Mouse (Mus musculus) heart, adult 18-20 months (tissue): Measurements from ENCODE around the gene Kcnk13. TPM values are rescaled to one million over a fixed set of nuclear protein-coding genes. Genes with fewer than 3 reads are reported as not detected.

ENCODE experiments used
- DNase-seq, 2 experiments: peaks; one replicate each; pipeline ENCODE4 v3.0.0; 2021 to 2022; ENCODE audit warnings: mixed read lengths in 1 of 2
- long read RNA-seq, 2 experiments: library from polyadenylated mRNA; stranded (forward); transcript quantifications; one replicate each; pipeline ENCODE4 v2.0.0; 2021
- total RNA-seq, 2 experiments: library from RNA; stranded (reverse); gene quantifications; 2 replicates each; pipeline ENCODE4 v1.2.3; 2021

The Kcnk13 gene
- total RNA-seq = under 1 TPM; 0.46 to 0.47 TPM
- long read RNA-seq, experiment 1, partial matches to known transcripts = 1 of 1 reads
- long read RNA-seq, experiment 1, other reads (novel, unspliced or antisense) = 0 of 1 reads
- long read RNA-seq, experiment 2, partial matches to known transcripts = 1 of 1 reads
- long read RNA-seq, experiment 2, other reads (novel, unspliced or antisense) = 0 of 1 reads

DNA sequence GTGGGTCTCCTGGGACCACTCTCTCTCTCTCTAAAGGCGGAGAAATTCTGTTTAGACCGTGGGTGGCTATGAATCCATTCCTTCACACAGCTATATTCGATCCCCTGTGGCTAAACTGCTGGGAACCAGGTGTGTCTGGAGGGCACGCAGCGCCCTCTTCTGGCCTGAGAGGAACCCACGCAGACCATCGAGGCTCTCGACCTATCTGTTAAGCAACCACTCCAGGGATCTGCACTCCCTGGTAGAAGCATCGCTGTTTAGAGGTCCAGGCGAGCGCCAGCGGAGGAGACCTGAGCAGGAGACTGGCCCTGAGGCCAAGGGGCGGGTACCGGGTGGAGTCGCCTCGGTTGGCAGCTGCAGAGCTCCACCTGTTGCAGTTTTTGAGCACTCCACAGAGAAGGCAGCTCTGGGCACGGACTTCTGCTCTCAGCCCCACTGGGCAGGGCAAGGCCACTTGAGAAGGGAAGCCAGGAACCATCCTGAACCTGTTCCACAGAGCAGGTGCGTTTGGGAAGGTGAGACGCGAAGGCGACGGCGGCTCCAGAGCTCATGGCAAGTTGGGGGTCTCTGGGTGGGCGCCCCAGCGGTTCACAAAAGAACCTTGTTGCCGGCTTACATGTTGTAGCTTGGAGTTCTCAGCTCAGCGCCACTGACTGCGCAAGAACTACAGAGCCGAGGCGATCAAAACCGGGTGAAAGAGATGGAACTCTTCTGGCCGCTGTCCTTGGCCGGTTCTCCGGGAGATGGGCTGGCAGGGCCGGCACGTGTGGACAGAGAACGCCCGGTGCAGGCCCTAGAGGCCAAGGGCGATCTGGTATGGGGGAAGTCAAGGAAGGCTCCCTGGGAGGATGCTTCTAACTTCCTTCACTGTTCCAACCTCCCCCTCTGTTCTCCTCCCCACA is at the start of gene Kcnk13:
Gene Kcnk13 (plus strand): TSS at position 199 of the 902 bp plus-strand sequence.
- DNase-seq = peak; percentile 55 to 75

DNA sequence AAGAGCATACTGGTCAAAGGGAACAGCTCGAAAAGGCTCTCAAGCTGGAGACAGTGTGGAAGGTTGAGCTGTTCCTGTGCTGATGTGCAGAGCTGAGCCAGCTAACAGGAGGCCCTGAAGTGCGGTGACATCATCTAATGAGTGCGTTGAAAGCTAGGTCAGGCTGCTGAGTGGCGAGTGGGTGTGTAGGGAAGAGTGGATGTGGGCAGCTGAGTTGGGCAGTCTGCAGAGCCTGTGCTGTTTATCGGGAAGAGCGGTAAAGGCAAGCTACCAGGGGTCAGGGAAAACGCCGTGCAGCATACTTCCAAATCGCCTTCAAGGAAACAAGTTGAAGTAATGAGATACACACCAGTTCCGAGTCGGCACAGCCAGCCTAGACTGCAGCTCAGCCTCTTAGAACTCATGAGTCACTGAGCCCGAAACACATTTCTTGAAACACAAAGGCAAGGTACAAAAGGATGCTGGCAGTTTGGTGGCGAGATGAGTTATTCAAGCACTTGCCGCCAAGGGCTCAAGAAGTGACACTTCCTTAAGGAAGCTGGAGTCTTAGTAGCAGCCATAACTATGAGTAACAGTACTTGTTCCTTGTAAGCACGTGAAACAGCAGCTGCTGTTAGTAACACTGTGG is 46.4 kb upstream of the Kcnk13 start:
- no peak for DNase-seq

DNA sequence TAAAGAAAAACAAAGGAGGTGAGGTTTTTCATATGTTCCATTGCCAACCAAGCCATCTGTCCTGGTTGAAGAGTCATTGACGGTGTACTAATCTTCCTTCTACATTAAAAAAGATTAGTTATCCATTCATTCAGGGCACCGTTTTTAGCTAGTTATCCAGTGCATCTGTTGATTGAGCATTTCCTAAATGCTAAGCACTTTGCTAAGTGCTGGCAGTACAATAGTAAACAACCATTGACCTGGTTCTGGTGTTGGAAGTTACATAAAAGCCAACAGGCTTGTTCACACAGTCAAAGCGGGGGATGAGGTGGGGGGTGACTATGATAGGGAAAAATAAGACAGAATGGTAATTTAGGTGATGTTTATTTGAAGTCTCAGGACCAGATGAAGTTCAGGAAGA is 44.7 kb upstream of the Kcnk13 start:
- no peak for DNase-seq

DNA sequence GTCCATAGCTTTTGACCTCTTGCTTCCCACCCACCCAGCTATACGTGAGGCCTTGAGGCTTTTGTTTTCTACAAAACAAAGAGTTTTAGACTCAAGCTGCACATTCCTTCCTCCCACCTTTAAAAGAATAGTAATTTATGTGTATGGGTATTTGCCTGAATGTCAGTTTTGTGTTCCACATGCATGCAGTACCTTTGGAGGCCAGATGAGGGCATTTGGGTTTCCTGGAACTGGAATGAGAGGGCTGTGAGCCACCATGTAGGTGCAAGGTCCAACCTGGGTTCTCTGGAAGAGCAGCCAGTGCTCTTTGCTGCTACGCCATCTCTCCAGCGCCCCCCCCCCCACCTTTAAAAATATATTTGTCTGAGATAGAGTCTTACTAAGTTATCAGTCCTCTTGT is 43.3 kb upstream of the Kcnk13 start:
- DNase-seq = no peak

DNA sequence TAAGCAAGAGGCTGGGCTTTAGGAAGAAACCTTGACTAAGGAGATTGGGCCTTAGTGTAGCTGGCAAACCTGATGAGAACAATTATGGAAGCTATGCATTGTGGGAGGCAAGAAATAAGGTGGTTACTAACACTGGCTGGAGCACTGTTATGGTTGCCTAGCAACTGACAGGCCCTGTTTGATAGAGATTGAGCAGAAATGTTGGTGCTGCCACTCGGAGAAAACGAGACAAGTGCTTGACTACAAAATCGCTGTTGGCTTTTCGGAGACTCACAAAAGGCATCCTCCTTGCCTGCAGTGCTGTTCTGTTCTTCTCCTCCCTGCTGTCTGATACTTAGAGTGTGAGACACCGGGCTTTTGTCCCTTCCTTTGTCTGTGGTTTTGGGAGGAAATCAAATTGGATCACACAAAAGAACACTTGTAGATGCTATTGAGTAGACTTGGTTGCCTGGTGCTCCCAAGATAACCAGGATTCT is 41.1 kb upstream of the Kcnk13 start:
- no peak for DNase-seq

DNA sequence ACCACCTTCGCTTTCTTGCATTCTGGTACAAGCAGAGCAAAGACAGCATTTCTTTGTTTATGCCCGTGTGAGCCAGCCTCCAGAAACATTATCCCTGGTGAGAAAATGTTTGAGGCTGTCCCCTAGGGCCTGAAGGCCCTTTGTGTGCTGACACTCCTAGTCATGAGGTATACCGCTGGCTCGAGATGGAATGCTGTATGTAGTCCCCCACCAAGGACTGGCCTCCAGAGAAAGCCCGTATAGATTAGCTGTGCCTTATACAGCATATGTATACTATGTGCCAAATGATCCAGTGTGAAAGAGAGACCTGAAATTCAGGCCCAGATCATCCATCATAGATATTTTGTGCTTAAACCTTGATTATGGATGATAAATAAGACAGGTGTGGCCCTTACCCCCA is 40.6 kb upstream of the Kcnk13 start:
- DNase-seq = no peak

DNA sequence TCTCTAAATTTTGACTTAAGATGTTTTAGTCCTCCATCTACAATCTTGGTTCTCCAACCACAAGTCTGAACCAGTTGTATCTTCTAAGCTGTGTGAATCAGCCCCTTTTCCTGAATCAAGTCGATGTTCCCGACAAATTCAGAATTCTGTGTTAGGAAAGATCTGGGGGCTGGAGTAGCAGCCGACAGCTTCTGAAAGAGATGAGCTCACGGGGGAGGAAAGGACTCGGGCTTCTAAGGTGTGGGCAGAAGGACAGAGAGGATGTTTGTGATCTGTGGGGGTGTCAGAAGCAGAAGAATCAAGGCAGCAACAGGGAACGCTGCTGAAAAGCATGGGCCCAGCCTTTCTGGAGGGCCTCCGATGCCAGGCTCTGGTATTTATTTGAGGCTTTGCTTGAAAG is 36.0 kb upstream of the Kcnk13 start:
- DNase-seq = no peak

DNA sequence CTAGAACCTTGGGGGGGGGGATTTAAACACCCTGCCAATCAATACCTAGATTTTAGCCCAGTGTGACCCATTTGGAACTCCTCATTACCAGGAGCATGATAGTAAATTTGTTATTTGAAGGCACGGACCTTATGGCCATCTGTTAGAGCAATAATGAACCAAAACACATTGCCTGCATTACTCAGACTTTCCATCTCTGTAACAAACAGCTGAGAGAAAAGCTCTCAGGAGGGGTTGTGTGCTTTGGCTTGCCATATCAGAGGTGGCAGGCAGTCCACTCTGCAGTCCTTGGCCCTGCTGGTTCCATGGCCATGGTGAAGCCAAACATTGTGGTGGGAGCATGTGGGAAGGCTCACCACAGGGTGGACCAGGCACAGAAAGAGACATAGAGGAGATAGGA is 35.1 kb upstream of the Kcnk13 start:
- no peak for DNase-seq

DNA sequence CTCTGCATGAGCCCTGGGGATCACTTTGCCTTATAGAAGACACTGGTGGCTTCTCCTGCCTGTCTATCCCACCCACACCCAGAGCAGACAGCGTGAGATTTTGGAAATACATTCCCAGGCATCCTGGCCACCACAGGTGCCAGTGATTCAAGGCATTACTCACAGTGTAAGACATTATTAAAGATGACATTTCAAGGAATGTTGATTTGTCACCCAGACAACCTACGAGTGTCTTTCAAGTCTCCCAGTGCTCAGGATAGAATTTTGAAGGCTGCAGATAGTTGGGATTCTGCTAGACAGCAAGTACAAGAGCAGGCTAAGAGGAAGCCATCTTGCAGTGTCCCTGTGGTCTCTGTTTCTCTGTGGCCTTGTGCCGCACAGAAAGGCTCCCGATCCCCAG is 32.1 kb upstream of the Kcnk13 start:
- no peak for DNase-seq

DNA sequence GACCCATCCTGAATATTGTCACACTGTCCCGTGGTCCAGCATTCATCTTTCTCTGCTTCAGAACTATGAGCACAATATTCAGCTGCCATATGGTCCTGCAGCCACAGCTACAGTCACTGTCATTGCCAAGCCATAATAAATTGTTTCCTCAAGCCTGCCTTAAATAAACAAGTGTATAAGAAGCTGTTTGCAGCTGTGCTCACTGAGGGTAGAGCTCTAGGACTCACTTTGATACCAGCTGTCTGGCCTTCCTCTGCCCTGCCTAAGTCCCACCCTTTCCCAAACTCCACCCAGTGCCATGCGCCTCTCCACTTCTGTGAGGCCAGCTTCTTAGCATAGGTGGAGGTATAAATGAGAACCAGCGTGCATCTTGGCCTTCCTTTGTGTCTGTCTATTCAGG is 30.7 kb upstream of the Kcnk13 start:
- no peak for DNase-seq

DNA sequence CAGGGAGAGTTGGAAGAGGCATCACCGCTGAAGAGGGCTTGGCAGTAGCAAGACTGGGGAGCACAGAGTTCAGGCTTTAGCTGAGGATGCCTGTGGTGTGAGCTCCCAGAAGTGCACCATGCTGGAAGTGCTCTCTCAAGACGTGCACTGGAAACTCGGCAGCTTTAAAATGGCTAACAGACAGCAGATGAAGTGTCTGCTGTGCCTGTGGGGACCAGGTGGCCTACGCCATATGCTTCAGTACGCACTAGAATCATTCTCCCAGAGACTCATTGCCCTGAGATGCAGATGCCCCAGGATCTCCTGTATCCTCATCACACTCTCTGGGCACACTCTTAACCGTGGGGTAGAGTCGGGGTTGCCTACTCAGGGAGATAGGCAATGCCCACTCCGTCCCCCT is 28.9 kb upstream of the Kcnk13 start:
- no peak for DNase-seq

DNA sequence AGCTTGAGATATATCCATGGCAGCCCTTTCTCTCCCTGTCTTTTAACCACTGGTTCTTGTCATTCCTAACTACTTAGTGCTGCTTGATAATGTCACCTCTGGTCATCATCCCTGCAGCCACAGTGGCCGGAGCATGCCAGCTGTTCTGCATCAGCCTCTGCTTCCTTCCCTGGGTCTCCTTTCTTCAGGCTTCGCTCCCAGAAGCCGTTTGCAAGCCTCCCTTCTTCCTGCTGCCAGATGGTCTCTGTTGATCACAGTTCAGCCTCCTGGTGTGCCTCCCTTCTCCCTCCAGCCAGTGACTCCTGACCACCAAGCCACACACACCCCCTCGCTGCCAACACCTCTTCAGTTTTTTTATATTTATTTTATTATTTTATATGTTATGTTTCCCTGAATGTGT is 25.8 kb upstream of the Kcnk13 start:
- DNase-seq = peak; percentile 21 to 31

DNA sequence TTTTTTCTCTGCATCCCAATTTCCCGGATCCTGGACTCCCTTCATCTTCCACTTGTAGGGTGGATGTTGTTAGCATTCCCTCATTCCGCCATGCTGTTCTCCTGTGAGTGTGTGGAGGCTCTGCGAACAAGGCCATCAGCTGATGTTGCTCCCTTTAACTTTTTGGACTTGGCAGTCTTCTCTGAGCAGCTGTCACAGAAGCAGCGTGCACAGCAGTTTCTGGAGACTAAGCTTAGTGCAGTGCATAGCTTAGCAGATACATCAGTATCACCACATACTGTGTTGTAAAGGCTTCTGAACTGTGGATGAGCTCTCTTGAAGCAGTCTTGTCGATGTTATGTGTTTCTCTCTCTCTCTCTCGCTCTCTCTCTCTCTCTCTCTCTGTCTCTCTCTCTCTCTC is 25.1 kb upstream of the Kcnk13 start:
- DNase-seq = no peak

DNA sequence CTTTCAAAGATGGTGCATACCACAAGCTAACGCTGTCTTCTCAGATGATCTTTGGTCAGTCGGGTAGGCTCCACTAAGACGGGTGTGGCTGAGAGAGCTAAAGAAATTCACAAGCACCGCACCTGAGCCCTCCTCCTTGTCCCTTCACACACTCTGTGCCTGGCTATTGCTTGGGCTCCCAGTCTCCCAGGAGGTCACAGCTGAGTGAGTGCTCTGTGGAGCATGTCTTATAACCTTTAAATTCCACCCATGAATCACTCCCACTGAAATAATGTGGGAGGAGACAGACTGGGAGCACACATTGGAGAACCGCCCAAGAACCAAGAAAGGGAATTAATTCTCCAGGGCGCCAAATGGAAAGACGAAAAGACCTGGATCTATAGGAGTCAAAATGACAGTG is 23.6 kb upstream of the Kcnk13 start:
- no peak for DNase-seq

DNA sequence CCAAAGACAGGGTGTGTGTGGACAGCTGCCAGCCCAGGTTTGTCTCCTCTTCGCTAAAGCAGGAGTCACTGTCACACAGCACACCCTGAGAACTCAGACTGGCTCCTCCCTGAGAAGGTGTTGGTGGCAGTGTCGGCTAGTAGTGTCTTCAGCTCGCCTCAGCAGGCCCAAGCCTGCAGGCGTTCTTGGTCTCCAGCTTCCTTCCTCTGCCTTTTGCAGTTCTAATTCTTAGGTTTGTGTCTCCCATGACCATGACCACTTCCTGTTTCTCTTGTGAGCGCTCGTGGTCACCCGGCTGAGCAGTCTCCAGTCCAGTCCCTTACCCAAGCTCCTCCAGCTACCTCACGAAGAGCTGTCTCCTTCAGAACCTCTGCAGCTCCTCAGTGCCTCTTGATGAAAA is 21.9 kb upstream of the Kcnk13 start:
- DNase-seq = peak; percentile 7 to 50

DNA sequence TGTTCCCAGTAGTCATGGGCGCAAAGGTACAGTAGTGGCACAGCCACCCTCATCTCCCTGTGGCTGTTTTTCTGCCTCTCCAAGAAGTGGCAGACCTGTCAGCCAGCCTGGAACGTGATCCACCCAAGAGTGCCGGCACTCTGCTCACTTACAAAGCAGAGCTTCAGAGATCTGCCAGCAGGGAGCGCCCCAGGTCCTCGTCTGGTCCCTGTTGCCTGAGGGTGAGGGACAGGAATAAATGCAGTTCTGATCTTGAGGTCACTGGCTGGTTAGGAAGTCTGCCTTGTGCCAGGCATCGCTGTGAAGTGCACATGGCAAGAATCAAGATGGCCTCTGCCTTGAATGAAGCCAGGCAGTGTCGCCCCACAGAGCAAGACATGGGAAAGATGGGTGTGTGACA is 11.4 kb upstream of the Kcnk13 start:
- DNase-seq = peak; percentile 44 to 71

DNA sequence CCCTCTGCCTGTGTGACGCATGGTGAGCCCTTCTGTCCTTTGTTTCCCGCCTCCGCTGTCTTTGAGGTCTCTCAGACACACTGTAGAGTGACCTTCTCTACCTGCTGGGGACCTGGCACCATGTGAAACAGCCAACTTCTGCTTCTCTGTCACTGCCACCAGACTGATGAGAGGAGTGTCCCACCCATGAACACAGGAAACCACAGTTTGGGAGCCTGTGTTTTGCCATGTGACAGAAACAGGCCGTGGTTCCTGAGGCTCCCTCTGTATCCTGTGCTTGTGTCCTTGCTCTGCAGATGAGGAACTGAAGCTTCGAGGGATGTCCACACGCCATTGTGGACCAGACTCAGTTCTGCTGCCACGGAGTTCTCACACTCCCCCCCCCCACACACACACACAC is 7.9 kb upstream of the Kcnk13 start:
- peak in 1 of 2 experiments; percentile 31 for DNase-seq

DNA sequence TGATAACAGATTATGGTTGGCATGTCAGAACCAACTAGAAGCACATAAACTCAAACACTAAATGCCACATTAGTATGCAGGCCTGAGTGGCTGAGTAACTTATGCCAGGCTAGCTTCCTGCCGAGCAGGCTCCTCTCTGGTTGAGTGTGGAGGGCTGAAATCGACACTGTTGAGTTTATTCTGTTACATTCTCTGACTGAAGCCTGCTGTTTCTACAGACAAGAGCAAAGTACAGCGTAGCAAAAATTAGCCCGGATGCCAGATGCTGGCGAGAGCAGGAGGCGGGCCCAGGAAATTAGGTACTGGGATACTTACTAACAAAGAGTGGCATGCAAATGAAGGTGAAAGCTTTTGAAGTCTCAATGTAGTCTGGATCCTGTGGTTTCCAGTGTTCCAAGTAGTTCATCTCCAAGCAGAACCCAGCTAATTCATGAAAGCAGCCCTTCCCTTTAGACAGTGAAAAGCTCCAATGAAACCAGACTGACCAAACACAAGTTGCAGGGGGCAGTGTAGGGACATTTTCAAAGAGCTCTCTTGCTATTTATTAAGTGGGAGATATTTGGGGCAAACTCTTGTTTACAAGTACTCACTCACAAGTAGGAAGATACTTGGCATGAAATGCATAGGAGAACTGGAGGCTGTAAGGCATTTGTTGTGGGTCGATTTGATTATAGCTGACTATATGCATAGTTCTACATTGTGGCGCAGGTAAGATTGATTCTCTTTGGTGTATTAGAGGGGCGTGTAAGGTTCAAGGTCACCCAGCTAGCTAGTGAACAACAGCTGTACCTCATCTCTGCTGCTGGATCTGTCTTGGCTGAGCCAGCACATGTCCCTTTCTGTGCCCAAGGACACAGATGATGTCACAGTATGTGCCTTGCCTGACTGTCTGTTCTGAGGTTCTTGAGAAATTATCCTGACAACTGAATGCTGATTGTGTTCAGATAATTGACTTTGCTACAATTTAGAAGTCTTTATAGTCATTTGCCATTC is 5.9 kb upstream of the Kcnk13 start:
- DNase-seq = no peak

DNA sequence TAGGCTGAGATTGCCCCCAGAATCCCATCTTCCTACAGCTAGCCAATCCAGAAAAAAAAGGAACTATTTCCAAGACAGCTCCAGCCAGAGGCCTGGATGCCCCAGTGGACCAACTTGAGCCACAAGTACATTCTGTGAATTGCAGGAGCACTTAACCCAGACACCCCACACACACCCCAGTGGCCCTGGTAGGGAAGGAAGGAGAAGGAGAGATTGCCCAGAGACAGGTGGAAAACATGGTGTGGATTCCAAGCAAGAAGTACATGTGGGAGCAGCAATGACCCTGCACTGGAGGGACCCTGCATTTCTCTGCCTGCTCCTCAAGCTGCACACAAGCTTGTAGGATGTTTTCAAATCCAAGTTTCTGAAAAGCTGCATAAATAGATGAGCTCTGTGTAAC is 5.0 kb upstream of the Kcnk13 start:
- DNase-seq = no peak

DNA sequence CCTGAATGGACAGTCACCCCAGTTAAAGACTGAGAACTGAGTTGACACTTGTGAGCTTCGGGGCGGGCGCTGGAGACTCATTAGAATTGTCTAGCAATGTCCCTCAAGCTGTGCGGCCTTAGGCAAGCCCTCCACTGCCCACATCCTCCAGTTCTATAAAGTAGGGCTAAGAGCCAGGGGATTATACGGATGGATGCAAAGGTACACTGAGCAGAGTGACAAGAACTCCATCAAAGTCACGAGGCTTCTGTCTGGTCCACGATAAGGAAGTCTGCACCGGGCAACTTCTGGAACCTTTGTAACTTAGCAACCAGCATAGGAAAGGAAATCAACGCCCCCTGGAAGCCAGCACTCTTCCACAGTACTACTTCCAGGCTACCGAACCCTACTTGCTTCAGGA is 4.4 kb upstream of the Kcnk13 start:
- DNase-seq = no peak

DNA sequence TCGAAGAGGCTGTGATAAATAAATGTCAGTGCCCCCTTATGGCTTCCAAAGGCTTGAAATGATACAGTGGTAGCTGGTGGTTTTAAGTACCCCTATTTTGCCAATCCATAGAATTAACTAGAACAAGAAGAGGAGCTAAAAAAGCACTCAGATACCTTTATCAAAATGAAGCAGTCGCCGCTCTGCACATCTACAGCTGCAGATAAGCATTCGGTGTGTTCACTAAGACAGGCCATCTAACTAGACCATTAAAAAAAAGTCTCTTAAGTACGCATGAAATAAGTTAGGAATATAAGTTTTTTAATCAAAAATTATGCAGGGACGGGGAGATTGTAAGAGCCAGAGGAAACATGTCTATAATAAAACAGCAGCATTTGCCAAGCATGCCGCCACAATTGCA is 3.6 kb upstream of the Kcnk13 start:
- DNase-seq = no peak
